Mouse (Mus musculus) stomach, postnatal 0 days (tissue): Measurements from ENCODE around the gene Zc3h18.

ENCODE experiments used
- CTCF ChIP-seq: IDR thresholded peaks from 2 replicates; pipeline ENCODE4 v1.5.1; 2016; ENCODE audit warnings: antibody characterized with exemption, low read depth, mild to moderate bottlenecking, moderate library complexity
- EP300 ChIP-seq: optimal IDR thresholded peaks from 2 replicates; pipeline ENCODE3; 2016; ENCODE audit warnings: antibody characterized with exemption

GRCm38 (mm10) chr8:122407678-122408077, 31.3 kb downstream of the Zc3h18 start:
- no peak for TF ChIP-seq EP300
- no peak for TF ChIP-seq CTCF
